Mouse (Mus musculus) left cerebral cortex, adult 8-10 months (tissue): ENCODE measurements at regions not wholly inside any gene's neighbourhood (a gene's known extent, or its start where the extent isn't known, plus 50 kb on each side); places are given as distances from the start of the nearest gene placed in this dataset.

Experiments used
- DNase-seq, 2 experiments: peaks; one replicate each; pipeline ENCODE4 v3.0.0; 2022; ENCODE audit warnings: low spot score in 2 of 2

GRCm38 (mm10) chr5:18080761-18081160 lies 118.4 kb downstream of the Gnat3 start:
- DNase-seq: no peak

GRCm38 (mm10) chr5:18082219-18082618 lies 119.9 kb downstream of the Gnat3 start:
- DNase-seq: no peak

- DNase-seq: no peak
Measured at GRCm38 (mm10) chr5:18083789-18084188, 121.4 kb downstream of the Gnat3 start.

- DNase-seq: no peak
Measured at GRCm38 (mm10) chr5:18085456-18085855, 123.1 kb downstream of the Gnat3 start.

GRCm38 (mm10) chr5:18087919-18088445 lies 125.6 kb downstream of the Gnat3 start:
- DNase-seq: peak; percentile 5 to 23

GRCm38 (mm10) chr5:18089956-18090355 lies 127.6 kb downstream of the Gnat3 start:
- no peak for DNase-seq

- no peak for DNase-seq
Measured at GRCm38 (mm10) chr5:18114905-18115689, 152.7 kb downstream of the Gnat3 start.

GRCm38 (mm10) chr5:18135794-18136678 lies 173.7 kb downstream of the Gnat3 start:
- DNase-seq: no peak

- DNase-seq: peak; percentile 5 to 25
Measured at GRCm38 (mm10) chr5:18137450-18138061, 175.2 kb downstream of the Gnat3 start.

GRCm38 (mm10) chr5:18152241-18152640 lies 189.9 kb downstream of the Gnat3 start:
- no peak for DNase-seq

- no peak for DNase-seq
Measured at GRCm38 (mm10) chr5:18153703-18154102, 191.4 kb downstream of the Gnat3 start.

- DNase-seq: no peak
Measured at GRCm38 (mm10) chr5:18163515-18163914, 196.6 kb downstream of the Gnai1 start.

- DNase-seq: no peak
Measured at GRCm38 (mm10) chr5:18177810-18178209, 182.3 kb downstream of the Gnai1 start.

GRCm38 (mm10) chr5:18211395-18212057 lies 148.6 kb downstream of the Gnai1 start:
- no peak for DNase-seq
